Mouse (Mus musculus): ENCODE measurements around the gene Antxr1.

Antxr1 gene

DNA sequence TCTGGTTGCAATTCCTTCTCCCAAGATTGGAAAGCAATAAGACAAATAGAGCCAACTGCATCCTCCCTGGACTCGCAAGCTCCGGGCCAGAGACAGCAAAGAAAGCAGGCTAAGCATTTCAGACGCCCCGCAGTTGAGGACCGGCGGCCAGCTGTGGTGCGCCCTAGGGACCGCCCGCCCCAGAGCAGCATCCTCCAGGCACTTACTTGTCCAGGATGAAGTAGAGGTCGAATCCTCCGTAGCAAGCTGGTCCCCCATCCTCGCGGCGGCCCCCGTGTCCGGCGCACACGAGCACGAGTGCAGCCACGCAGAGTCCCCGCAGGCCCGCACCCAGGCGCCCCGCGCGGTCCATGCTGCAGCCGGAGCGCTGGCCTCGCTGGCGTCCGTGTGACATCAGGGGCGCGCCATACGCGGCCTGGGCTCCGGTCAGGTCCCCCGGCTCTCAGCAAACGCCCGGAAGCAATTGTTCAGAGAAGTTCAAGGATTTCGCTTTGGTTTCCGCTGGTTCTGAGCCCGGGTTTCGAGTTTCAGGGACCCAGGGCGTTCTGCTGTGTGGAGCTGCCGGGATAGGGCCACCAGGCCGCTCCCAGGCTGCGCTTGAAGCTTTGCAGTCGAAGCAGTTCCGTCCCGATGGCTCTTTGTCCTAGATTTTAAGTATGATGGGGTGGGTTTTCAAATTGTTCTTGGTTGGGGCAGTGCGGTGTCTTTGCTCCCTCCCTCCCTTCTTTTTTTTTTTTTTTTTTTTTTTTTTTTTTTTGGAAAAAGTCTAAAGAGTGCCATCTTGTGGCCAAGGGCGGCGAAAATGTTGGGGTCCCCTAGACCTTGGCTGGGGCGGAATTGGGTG lies at the start of gene Antxr1:
TSS of gene Antxr1 (minus strand) at position 731 of the 844 bp plus-strand sequence.
- DNase-seq = peak; percentile 75 to 82

DNA sequence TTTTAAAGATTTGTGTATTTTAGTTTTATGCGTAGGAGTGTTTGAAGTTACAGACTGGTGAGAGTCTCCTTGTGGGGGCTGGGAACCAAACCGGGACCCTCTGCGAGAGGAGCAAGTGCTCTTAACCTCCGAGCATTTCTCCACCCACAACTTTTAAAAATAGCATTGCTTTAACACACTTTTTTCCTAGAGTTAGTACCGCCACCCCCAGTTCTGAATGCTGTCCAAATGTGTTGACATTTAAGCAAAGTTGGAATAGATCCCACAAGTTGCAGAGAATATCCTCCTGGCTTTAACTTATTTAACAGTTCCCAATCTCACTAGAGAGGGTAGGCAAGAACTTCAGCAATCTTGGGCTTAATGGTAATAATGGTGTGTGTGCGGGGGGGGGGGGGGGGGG lies 49.1 kb upstream of the Antxr1 start:
- peak in 1 of 2 experiments; percentile 23 for DNase-seq

DNA sequence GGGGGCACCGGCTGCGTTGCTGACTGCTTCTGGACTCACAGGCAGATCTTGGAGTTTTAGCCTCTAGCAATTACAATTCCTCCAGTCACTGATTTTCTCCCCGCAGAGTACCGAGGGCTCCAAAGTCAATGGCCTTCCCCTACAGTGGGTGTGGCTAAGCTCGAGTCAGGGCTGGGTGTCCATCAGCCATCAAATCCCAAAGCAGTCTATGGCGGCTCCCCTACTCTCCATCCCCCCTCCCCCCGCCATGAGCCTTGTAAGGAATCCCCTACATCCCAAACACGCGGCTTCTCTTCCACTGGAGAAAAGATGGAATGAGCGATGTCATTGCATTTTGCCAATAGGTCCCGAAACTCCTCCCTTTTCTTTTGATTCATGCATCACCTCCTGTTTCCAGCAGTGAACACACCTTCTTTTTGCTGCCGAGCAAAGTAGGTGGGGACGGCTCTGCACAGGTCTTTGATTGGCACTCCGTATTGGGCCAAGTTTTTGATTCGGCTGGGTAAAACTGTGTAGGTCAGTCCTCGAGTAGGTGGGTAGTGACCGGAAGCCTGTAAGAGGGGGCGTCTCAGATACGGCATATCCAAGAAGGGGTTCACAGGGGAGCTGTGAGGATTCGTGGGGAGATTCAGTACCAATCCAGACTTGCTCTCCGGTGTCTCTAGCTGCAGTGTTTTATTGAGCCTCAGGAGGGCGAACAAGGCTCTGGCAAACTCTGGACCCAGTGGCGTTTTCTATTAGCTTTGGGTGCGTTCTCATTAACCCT lies 48.5 kb upstream of the Antxr1 start:
- peak; percentile 46 to 62 for DNase-seq

DNA sequence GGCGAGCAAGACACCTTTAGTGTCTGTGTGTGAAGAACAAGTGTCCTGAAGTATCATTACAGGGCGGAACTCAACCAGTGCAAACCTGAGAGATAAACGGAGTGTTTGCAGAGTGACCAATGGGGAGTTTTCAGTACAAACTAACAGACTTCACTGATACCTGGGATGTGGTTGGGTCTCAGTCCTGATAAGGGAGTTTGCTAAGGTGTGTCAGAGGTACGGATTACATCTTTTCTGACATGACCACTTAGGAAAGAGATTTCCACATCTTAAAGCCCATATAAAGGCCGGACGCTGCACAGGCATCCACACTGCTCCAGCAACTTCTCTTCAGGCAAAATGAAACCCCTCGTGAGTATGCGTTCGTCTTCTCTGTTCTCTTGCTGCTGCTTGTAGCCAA lies 37.4 kb upstream of the Antxr1 start, which contains the start of gene Gkn2:
TSS of gene Gkn2 (plus strand) at position 301 of the 400 bp plus-strand sequence.
- no peak for DNase-seq

DNA sequence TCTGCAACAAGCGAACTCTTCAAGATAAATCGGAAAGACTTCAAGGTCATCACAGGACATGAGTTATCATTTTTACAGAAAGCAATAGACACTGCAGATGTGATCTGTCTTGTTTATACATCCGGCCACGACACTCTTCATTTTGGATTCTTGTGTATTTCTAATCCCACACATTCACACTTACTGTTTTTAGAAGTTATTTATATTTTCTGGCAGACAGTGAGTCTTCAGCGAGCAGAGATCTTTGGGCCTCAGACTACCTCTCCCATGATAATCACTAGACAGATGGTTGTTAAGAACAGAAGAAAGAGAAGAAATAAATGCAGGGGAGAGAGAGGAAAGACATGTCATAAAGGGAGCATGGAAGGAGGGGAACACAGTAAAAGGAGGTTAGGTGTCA lies 33.6 kb upstream of the Antxr1 start:
- DNase-seq = no peak

DNA sequence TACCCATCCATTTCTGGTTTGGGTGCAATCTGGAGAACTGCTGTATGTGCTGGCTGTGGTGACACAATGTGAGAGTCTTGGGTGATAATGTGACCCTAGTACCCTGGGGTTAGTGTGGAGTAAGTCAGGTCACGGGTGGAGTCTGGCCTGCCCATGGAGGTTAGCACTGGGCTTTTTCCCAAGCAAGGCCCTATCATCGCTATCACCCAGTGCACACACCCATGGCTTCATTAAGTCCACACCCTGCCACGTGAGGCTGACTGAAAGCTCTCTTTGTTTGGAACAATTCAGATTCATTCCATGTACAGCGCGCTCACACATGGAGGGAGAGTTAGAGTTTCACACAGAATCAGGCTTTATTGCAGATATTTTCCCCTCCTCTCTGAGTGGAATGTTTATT lies 18.8 kb upstream of the Antxr1 start:
- no peak for DNase-seq

DNA sequence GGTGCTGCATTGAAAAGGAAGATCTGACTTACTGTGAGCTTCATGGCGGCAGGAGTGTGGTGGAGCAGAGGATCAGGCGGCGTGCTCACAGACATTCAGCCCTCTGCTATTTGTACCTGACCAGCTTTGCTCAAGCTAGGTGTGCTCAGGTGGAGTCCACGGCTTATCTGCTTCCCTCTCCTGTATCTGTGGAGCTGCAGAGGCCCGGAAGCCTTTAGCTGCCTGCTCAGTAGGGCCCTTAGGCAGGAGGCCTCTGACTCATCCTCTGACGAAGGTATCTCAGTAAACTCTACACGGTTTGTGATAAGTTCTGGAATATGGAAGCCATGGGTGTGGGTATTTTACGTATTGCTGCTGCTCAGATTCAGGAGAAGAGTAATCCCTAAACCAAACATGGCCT lies 15.2 kb upstream of the Antxr1 start, which contains the start of gene Gkn1:
TSS of gene Gkn1 (minus strand) at position 114 of the 400 bp plus-strand sequence.
- DNase-seq = no peak

DNA sequence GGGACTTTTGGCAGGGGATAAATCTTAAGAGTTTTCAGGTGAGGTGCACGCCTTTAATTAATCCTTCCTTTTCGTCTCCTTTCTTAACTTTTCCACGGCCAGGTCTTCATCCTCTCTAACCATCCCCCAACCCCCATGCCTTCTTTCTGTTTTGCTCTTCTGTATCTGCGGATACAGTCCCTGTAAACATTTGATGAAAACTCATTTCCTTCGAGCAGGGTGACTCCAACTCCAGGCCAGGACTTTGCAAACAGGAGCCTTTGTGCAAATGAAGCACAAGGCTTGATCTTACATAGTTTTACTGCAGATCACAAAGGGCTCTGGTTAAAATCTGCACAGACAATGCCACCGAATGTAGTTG lies 294 bp upstream of the Antxr1 start:
- no peak for DNase-seq

DNA sequence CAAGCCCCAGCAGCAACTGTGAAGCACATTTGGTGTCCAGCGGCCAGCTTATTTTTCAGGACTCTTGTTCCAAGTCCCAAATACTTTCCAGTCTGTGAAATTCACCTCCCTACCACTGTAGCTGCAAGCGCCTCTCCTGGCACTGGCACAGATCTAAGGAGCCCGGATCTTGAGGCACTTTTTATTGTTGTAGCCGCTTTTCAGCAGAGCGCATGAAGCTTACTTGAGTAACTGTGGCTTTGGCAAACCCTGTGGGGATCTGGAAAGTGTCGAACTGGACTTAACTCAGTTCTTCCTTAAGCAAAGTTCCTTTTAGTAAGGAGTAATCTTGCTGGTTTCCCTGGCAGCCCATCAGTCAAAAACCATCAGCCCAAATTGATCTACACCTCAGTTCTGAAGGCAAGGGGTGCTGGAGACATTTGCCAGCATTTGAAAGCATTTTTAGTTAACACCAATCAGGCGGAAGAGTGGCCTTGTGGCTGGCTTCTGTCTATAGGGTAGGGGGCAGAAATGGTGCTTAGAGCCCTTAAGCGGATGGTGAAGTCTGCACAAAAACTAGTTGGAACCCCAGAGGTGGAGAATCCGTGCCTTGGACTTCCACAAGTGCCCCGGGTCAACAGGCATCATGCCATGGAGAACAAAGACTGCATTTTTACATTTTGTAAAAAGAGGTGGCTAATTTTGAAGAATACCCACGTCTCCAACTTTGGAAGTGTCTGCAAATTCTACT lies 1.1 kb downstream of the Antxr1 start:
- DNase-seq = peak; percentile 32 to 59

DNA sequence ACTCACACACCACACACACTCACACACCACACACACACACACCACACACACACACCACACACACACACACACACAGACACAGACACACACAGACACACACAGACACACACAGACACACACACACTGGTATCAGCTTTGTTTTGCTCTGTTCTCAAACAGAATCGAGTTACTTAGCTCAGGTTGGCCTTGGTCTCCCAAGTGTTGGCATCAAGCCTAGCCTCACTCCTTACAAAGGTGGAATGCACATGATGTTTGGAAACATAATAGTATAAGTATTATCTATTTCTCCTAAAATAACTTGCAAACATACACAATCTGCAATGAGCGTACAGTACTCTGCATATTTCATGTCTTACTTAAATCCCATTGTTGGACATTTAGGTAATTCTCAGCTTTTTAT lies 3.2 kb downstream of the Antxr1 start:
- DNase-seq = no peak

DNA sequence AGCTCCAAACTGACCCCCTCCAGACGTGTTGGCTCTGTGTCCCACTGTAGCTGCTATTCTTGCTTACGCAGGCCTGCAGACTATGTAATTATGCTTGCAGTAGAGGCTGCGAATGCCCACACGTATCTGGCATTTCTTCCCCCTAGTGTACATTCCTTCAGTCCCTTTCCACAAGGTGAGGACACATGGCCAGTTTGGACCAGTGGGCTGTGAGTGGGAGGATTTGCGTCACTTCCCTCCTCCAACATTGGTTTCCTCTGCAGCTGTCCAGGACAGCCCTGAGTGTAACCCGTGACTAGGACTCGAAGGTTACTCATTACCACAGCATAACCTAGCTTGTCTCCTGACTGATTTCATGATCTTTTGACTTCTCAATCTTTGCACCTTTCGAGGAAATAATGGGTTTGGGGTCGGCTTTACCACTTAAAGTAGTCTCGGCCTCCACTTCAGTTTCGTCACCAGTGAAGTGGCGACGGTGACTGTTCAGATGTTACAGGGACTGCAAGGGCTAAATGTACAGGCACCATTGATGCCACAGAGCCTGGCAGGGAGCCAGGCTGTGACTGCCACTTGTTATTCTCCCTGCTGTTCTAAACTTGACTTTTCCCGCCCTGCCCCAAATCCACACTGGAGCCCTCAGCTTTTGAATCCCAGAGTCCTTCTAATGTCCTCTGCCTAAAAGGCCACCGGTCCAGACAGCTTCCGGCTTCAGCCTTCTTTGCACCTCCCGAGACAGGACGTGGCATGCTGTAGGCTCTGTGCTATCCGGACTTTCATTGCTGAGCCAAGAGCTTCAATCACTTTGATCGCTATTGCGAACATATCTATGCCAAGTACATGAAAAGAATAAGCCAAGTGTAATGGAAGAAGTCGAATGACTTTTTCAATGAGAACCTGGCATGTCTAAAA lies 7.1 kb downstream of the Antxr1 start:
- peak; percentile 29 to 60 for DNase-seq

DNA sequence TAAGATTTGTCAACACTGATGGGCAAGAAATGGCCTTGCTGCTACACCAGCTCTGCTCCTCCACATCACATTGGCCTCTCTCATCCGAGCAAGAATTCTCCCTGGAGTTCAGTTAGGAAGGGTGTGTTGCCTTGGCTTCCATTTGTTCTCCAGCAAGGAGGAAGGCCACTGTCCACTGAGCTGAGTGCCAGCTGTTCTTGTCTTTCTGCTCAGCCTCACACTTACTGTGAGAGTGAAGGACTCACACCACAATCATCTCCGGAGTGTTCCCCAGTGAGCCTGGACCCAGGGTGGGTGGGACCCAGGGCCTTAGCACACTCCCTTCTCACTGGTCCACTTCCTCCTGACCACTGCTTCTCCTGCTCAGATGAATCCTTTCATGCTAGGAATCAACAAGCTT lies 8.7 kb downstream of the Antxr1 start:
- no peak for DNase-seq

DNA sequence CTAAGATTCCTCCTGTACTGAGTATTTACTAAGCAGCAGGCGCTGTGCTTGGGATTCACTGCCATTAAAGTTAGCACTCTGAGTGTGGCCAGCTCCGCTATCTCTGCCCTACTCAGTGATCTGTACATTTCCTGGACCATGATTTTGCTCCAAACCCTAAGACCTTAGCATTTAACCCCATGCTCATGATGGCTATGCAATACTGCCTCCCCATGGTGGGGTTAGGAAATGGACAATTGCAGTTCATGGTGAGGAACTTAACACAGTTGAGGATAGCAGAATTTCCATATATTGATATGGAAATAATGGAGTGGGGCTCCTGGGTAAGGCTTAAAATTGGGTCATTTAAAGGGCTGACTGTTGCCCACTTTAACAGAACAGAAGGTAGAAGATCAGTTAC lies 12.2 kb downstream of the Antxr1 start:
- DNase-seq = peak; percentile 51 to 56

DNA sequence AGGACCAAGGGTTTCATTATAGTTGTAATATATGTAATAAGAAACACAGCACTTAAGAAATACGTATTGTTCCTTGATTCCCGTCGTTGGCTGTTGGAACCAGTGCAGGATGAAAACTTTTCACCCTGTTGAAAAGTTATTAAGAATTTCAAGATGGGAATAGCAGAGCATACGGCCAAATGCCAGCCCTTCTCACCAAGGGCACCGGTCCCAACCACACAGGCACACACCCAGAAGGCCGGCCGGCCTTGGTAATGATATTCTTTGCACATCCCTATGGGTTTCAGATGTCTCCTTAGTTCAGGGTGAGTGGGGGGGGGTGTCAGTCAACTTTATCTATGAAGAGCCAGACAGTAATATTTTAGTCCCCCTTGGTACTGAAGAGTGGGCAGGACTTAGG lies 17.0 kb downstream of the Antxr1 start:
- no peak for DNase-seq

DNA sequence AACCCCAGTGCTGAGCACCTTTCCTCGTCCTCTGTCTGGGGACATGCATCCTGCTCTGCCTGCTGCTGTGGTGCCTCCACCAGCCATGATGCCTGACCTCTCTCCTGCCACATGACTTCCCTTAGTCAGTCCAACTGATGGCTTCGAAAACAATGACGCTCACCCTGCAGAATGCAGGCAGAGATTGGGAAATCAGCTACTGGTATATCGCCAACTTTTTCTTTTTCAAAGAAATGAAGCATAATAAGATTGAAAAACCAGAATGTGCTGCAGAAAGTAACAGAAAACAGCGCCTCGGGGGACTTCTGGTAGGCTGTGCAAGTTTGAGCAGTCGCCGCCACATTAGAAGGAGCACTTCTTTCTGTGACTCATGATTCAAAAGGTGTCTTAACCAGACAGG lies 18.7 kb downstream of the Antxr1 start:
- no peak for DNase-seq

DNA sequence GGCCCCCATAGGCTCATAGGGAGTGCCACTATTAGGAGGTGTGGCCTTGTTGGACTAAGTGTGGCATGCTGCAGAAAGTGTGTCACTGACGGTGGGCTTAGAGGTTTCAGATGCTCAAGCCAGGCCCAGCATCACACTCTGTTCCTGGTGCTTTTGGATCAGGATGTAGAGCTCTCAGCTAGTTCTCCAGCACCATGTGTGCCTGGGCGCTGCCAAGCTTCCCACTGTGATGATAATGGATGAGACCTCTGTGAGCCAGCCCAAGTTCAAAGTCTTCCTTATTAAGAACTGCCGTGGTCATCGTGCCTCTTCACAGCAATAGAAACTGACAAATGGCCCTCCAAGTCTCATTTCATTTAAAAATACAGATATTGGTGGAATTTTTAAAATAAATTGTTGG lies 22.9 kb downstream of the Antxr1 start:
- no peak for DNase-seq

DNA sequence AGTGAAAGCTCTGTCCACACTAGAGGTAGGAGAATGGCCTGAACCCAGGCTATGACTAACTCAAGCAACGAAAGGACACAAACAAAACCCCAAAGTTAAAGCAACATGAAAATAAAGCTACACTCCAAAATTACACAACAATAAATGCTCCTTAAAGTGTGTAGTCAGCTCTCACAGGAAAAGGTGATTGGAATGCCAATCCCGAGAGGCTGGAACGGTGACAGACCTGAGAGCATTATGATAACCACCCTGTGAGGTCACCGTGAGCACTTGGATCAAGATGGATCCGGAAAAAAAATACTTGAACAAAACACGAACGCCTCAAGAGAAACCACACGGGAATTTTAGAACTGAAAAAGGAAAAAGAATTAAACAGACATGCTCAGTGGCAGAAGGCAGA lies 31.1 kb downstream of the Antxr1 start:
- DNase-seq = no peak

DNA sequence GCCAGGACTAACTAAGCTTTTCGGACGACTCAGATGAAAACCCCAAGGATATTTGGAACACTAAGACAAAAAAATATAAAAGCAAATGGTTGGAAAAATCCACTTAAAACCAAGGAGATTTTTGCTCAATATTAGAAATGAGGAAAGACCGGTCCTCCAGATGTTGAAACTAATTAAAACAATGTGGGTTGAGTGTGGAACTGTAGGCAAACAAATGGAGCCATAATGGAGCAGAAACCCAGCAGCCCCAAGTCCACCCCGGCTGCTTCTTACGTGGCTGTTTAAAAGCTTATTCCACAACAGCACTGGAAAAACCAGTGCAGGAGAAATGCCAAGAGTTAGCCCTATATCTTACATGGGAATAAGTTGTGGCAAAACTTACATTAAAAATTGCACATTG lies 32.9 kb downstream of the Antxr1 start:
- DNase-seq = no peak

DNA sequence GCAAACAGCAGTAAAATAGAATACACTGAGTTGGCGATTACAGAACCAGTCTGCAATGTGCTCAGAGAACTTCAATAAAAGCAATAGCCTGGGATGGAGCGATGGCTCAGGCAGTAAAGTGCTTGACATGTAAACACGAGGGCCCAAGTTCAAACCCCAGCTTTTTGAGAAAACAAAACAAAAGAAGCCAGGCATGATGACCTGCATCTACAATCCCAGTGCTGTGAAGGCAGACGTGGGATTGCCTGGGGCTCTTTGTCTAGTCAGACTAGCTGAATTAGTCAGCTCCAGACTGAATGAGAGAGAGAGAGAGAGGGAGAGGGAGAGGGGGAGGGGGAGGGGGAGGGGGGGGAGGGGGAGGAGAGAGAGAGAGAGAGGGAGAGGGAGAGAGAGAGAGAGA lies 33.6 kb downstream of the Antxr1 start:
- DNase-seq = no peak

DNA sequence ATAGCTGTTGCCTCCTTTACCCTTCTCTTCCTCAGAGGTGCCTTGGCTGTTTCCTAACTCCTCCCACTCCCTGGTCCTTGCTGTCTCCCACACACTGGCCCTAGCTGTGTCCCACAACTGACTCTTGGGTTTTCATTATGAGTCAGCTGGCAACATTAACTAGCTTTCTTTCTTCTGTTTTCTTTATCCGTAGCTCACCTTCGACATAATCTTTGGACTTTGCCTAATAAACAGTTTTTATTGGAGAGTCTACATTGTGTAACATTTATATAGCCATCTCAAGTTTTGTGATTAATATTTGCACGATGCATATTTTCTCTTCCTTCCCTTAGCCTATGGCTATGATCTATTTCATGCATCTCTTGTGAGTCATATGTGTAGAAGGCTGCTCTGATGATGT lies 40.7 kb downstream of the Antxr1 start:
- no peak for DNase-seq

DNA sequence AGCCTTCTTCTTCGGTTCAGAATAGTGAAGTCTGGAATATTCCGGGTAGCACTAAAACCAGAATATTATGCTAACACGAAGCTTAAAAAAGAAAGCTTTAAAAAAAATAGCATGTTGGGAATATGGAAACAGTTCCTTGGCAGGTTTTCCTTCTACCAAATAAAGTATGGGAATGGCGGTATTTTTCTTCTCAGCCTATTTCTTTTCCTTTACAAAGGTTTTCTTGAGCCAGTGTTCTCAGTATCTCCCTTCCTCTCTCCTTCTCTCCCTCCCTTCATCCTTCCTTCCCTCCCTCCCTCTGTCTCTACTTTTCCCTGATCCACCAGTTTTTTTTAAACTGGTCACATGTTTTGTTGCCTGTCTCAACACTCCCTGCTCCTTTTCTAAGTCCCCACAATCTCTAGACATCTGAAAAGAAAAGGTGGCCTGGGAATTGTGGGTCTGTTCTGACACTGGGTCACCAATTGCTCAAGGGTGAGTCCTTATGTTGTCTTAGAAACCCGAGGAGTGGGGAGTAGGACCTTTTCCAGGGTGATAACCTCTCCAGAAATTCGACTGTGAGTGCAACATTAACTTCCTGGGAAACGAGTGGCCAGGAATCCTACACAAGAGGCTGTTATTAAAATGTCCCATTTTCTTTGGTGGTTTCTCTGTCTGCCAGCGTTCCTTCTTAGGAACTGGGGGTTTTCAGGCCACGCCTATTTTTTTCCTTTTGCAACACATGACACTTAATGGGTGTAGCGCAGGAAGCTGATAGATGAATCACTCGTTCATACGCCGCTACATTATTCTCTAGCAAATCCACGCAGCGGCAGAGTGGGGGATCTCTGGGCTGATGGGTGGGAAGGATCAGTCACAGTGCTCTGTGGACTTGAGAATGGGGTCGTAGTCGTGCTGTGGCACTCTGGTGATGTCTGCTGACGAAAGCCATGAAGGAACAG lies 42.4 kb downstream of the Antxr1 start:
- DNase-seq = no peak
